Mouse (Mus musculus) myocyte (in vitro differentiated cells): Measurements from ENCODE around the gene Snap91. TPM values are rescaled to one million over a fixed set of nuclear protein-coding genes. Genes with fewer than 3 reads are reported as not detected.

ENCODE experiments used
- H3K27me3 ChIP-seq: one replicate; pipeline ENCODE4 v1.6.1; 2011; ENCODE audit not compliant: control insufficient read depth, insufficient read depth, insufficient read length
- H3K36me3 ChIP-seq: one replicate; pipeline ENCODE4 v1.6.1; 2011; ENCODE audit not compliant: control insufficient read depth, insufficient read depth
- H3K4me2 ChIP-seq: one replicate; pipeline ENCODE4 v1.6.1; 2011; ENCODE audit warnings: low read depth, control low read depth
- H3K4me3 ChIP-seq: one replicate; pipeline ENCODE4 v1.5.1; 2011; ENCODE audit warnings: mild to moderate bottlenecking, control low read depth, moderate library complexity
- H3K79me2 ChIP-seq: one replicate; pipeline ENCODE4 v1.6.1; 2011; ENCODE audit not compliant: control insufficient read depth, insufficient read depth
- H3ac ChIP-seq: one replicate; pipeline ENCODE4 v1.6.1; 2011; ENCODE audit not compliant: control insufficient read depth, insufficient read length
- CEBPB ChIP-seq: IDR thresholded peaks from 2 replicates; pipeline ENCODE4 v1.6.1; 2011; ENCODE audit warnings: mild to moderate bottlenecking, moderate library complexity; ENCODE audit not compliant: poor library complexity, insufficient read depth, severe bottlenecking
- E2F4 ChIP-seq: IDR thresholded peaks from one replicate; pipeline ENCODE4 v1.6.1; 2011; ENCODE audit warnings: mild to moderate bottlenecking, control low read depth, moderate library complexity; ENCODE audit not compliant: insufficient read depth
- MAX ChIP-seq: IDR thresholded peaks from one replicate; pipeline ENCODE4 v1.6.1; 2011; ENCODE audit warnings: low read depth, mild to moderate bottlenecking, control low read depth
- MYOD1 ChIP-seq, 3 experiments: IDR thresholded peaks; one replicate each; pipeline ENCODE4 v1.6.1; 2011; ENCODE audit warnings: control low read depth in 2 of 3, low read depth in 2 of 3, mild to moderate bottlenecking in 2 of 3, moderate library complexity in 1 of 3; ENCODE audit not compliant: insufficient read length in 2 of 3, control insufficient read depth in 1 of 3
- MYOG ChIP-seq, 3 experiments: IDR thresholded peaks; one replicate each; pipeline ENCODE4 v1.6.1; 2011; ENCODE audit warnings: control low read depth in 2 of 3, low read depth in 2 of 3, mild to moderate bottlenecking in 2 of 3; ENCODE audit not compliant: insufficient read length in 2 of 3, control insufficient read depth in 1 of 3, insufficient read depth in 1 of 3
- POLR2A ChIP-seq: IDR thresholded peaks from one replicate; pipeline ENCODE4 v1.6.1; 2011; ENCODE audit warnings: low read depth, mild to moderate bottlenecking, control low read depth, moderate library complexity; ENCODE audit not compliant: insufficient read length
- POLR2AphosphoS2 ChIP-seq: IDR thresholded peaks from one replicate; pipeline ENCODE4 v1.6.1; 2011; ENCODE audit warnings: low read depth, control low read depth; ENCODE audit not compliant: insufficient read length
- REST ChIP-seq: IDR thresholded peaks from one replicate; pipeline ENCODE4 v1.6.1; 2011; ENCODE audit warnings: mild to moderate bottlenecking, control low read depth, moderate library complexity; ENCODE audit not compliant: insufficient read depth, insufficient read length
- SRF ChIP-seq: IDR thresholded peaks from one replicate; pipeline ENCODE4 v1.6.1; 2011; ENCODE audit warnings: low read depth; ENCODE audit not compliant: control insufficient read depth, insufficient read length
- TCF12 ChIP-seq: IDR thresholded peaks from one replicate; pipeline ENCODE4 v1.6.1; 2011; ENCODE audit warnings: mild to moderate bottlenecking, control low read depth; ENCODE audit not compliant: poor library complexity, insufficient read depth, severe bottlenecking
- TCF3 ChIP-seq: IDR thresholded peaks from one replicate; pipeline ENCODE4 v1.6.1; 2011; ENCODE audit warnings: low read depth, control low read depth; ENCODE audit not compliant: insufficient read length
- USF1 ChIP-seq: IDR thresholded peaks from one replicate; pipeline ENCODE4 v1.6.1; 2011; ENCODE audit warnings: low read depth, mild to moderate bottlenecking, control low read depth, moderate library complexity
- polyA plus RNA-seq: library from polyadenylated mRNA; unstranded; fragments of >200 nt; fragmentation: generic; extraction: Trizol; gene quantifications from one replicate; pipeline ENCODE4 v1.2.1, GENCODE M21; 2012; ENCODE audit warnings: missing spikeins

The Snap91 gene
- polyA plus RNA-seq, 1 experiment, result not detected

DNA sequence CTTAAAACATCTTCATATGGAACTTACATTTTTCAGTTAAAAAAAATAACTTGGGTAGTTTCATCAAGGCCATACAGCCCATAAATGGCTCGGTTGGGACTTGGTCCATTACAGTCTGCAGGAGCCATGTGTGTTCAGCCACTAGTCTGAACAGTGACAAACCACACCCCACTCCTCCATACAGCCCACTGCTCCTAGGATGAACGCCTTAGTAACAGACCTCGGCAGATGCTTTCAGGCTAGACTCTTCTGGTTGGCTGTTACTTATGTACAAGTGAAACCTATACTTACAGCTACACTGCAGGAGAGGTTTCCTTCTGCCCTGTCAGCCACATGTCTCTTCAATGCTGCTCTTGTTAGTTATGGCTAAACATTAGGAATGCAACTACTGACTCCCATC lies 85.2 kb downstream of the Snap91 start:
- no peak overlapping the region for H3K4me3 ChIP-seq
- no peak overlapping the region for H3ac ChIP-seq
- H3K36me3 ChIP-seq, result no peaks in the 10 kb centered on the region
- no peaks in the 10 kb centered on the region for H3K79me2 ChIP-seq
- no peak overlapping the region for H3K4me2 ChIP-seq
- H3K27me3 ChIP-seq, result peaks cover 18% of the 10 kb centered on the region
- TF ChIP-seq SRF (no peak), REST (no peak), TCF12 (no peak), MYOG (IDR thresholded peaks at IDR 0.05; ENCODE audit: control insufficient read depth in 1 of 3, insufficient read depth in 1 of 3, insufficient read length in 2 of 3, low read depth in 2 of 3) (no peak), MAX (no peak), TCF3 (no peak), POLR2AphosphoS2 (no peak), POLR2A (no peak), CEBPB (no peak), E2F4 (no peak), USF1 (no peak), MYOD1 (IDR thresholded peaks at IDR 0.05; ENCODE audit: control insufficient read depth in 1 of 3, insufficient read length in 2 of 3, low read depth in 2 of 3) (no peak)

DNA sequence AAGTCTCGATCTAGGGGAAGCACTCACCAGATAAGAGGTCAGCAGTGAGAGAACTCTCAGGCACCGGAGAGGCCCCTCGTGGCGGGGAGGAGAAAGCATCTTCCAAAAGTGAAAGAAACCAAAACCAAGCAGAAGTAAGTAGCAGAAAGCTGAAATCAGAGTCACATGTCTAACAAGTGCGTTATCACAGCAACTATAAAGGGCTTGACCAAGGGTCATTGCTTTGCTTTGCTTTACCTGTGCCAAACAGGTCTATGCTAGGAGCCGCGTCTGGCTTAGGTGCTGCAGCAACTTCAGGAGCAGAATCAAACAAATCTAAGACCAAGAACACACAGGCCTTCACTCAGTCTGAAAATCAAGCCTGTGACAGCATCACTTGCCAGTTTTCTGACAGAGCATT lies 88.5 kb downstream of the Snap91 start:
- H3K27me3 ChIP-seq, result peaks cover 15% of the 10 kb centered on the region
- no peak for TF ChIP-seq USF1
- H3K79me2 ChIP-seq, result no peaks in the 10 kb centered on the region
- H3K36me3 ChIP-seq, result no peaks in the 10 kb centered on the region
- H3K4me3 ChIP-seq, result no peak overlapping the region
- no peak overlapping the region for H3K4me2 ChIP-seq
- H3ac ChIP-seq, result no peak overlapping the region

DNA sequence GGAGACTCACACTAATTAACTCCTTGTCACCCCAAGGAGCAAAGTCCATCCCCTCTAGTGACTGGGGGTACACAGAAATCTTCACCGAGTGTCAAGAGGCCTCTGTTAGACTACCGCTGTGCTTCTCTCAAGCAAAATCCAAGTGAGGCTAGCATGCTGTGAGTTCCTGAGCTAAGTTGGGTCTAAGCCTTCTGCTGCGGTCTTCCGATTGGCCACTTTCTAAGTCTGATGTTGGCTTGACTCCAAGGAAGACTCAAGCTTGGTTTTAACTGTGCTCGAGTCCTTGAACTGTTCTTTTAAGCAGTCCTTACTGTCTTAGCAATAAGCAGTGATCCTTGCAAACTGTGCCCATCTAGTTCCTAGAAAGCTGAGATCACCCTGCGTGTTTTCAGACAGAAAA lies 91.3 kb downstream of the Snap91 start:
- Histone ChIP-seq H3K27me3 (peaks cover 24% of the 10 kb centered on the region), H3K36me3 (no peaks in the 10 kb centered on the region), H3K4me2 (no peak overlapping the region), H3ac (no peak overlapping the region), H3K79me2 (no peaks in the 10 kb centered on the region), H3K4me3 (no peak overlapping the region)
- TF ChIP-seq SRF (no peak), CEBPB (no peak), MYOG (IDR thresholded peaks at IDR 0.05; ENCODE audit: control insufficient read depth in 1 of 3, insufficient read depth in 1 of 3, insufficient read length in 2 of 3, low read depth in 2 of 3) (no peak), POLR2AphosphoS2 (no peak), REST (no peak), USF1 (no peak), POLR2A (no peak), TCF3 (no peak), TCF12 (no peak), MAX (no peak), E2F4 (no peak), MYOD1 (IDR thresholded peaks at IDR 0.05; ENCODE audit: control insufficient read depth in 1 of 3, insufficient read length in 2 of 3, low read depth in 2 of 3) (no peak)

DNA sequence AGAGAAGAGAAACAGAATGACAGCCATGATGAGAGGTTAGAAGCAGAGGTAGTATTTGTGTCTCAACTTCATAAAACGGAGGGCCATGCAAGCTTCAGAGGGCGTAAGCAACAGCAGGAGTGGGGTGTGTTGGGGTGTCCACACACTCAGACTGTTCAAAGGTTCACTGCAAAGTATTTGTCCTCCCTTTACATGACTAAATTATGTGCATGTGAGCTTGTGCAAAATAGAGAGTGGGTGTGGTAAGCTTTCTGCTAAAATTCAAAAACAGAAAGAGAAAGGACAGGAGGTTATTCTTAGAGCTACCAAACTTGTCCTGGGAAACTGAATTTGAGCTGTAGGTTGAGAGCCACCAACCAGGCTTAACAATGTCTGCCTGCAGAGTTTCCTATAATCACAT lies 97.6 kb downstream of the Snap91 start:
- H3K4me3 ChIP-seq, result no peak overlapping the region
- no peaks in the 10 kb centered on the region for H3K79me2 ChIP-seq
- H3K27me3 ChIP-seq, result peaks cover 15% of the 10 kb centered on the region

DNA sequence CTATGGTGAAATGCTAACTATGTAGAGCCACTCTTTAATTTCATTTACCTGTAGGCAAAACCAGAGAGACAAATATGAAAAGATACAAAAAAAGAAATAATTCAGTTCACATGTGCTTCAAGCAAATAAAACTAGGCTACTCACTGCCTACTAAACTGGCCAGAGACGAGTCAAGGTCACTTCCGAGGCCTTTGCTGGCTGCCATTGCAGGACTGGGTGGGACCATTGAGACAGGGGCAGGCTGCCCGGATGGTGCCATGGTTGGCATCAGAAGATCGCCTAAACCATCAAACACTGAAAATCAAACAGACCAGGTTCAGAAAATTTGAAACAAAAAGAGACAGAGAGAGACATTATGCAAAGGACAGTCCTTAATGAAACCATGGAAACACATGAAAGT lies 99.0 kb downstream of the Snap91 start:
- peaks cover 15% of the 10 kb centered on the region for H3K27me3 ChIP-seq
- TF ChIP-seq E2F4 (no peak), POLR2AphosphoS2 (no peak), REST (no peak), TCF12 (no peak), MYOG (IDR thresholded peaks at IDR 0.05; ENCODE audit: control insufficient read depth in 1 of 3, insufficient read depth in 1 of 3, insufficient read length in 2 of 3, low read depth in 2 of 3) (no peak), USF1 (no peak), MYOD1 (IDR thresholded peaks at IDR 0.05; ENCODE audit: control insufficient read depth in 1 of 3, insufficient read length in 2 of 3, low read depth in 2 of 3) (no peak), CEBPB (no peak), TCF3 (no peak), MAX (no peak), SRF (no peak), POLR2A (no peak)
- no peak overlapping the region for H3ac ChIP-seq
- H3K79me2 ChIP-seq, result no peaks in the 10 kb centered on the region
- no peaks in the 10 kb centered on the region for H3K36me3 ChIP-seq
- H3K4me2 ChIP-seq, result no peak overlapping the region
- H3K4me3 ChIP-seq, result no peak overlapping the region

More for the DNA sequence above, 97.6 kb downstream of the Snap91 start:
- no peak overlapping the region for H3K4me2 ChIP-seq
- H3ac ChIP-seq, result no peak overlapping the region
- H3K36me3 ChIP-seq, result no peaks in the 10 kb centered on the region
- TF ChIP-seq TCF12 (no peak), E2F4 (no peak), USF1 (no peak)
